Mouse (Mus musculus): Measurements from ENCODE around the gene Wipf1. TPM values are rescaled to one million over a fixed set of nuclear protein-coding genes. Genes with fewer than 3 reads are reported as not detected.
A peak's percentile ranks its signal among the peaks of the same experiment; 100 is the strongest.

Wipf1 gene
- polyA plus RNA-seq, 1 experiment from 2014 or later: 12.7 TPM

DNA sequence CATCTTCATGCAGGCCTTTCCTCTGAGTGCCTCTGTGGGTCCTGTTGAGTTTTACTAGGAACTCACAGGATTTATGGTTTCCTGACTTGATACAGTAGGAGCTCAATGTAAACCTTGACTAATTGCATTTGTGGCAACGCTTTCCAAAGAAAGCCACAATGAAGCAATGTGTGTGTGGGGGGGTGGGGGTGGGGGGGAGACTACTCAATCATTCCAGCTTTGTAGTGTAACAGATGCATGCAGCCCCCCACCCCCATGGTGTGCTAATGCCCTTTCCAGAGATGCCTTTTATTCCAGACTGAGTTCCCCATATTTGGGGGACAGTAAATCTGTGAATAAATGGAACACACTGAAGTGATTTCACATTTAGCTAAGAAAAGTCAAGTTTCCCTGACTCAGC is 127.8 kb downstream of the Wipf1 start:
- ATAC-seq (replicated peaks; ENCODE audit: low FRiP score) (no peak), DNase-seq (ENCODE audit: low spot score) (no peak)
- Histone ChIP-seq H3K36me3 (ENCODE audit: control insufficient read depth, insufficient read depth, low read length) (no peaks in the 10 kb centered on the region), H3K27ac (ENCODE audit: low read depth, low read length) (no peak overlapping the region), H3K4me3 (ENCODE audit: low read depth, low read length) (no peak overlapping the region), H3K27me3 (replicated peaks; ENCODE audit: control insufficient read depth, insufficient read depth, low read length) (no peaks in the 10 kb centered on the region; the same call in 1 of the 2 replicates), H3K4me1 (replicated peaks; ENCODE audit: control insufficient read depth, insufficient read depth, low read length) (no peaks in the 10 kb centered on the region), H3K9ac (ENCODE audit: low read depth, low read length) (no peak overlapping the region), H3K4me2 (no peak overlapping the region), H3K9me3 (ENCODE audit: control insufficient read depth, low read length) (no peaks in the 10 kb centered on the region)
- WGBS: 48% methylated on average over 1 of the region's 1 CpGs

- no peak overlapping the region for H3K4me2 ChIP-seq
- no peak overlapping the region for H3K9ac ChIP-seq (ENCODE audit: low read depth, low read length)
- DNase-seq (ENCODE audit: low spot score) (no peak), ATAC-seq (replicated peaks; ENCODE audit: low FRiP score) (no peak)
- no peaks in the 10 kb centered on the region for H3K9me3 ChIP-seq (ENCODE audit: control insufficient read depth, low read length)
- 84% methylated on average over 2 of the region's 2 CpGs for WGBS
- peaks cover 2% of the 10 kb centered on the region; the same call in 1 of the 2 replicates for H3K27me3 ChIP-seq (replicated peaks; ENCODE audit: control insufficient read depth, insufficient read depth, low read length)
- H3K4me1 ChIP-seq (replicated peaks; ENCODE audit: control insufficient read depth, insufficient read depth, low read length): no peaks in the 10 kb centered on the region
- no peaks in the 10 kb centered on the region for H3K36me3 ChIP-seq (ENCODE audit: control insufficient read depth, insufficient read depth, low read length)
- H3K27ac ChIP-seq (ENCODE audit: low read depth, low read length): no peak overlapping the region
- no peak overlapping the region for H3K4me3 ChIP-seq (ENCODE audit: low read depth, low read length)
Measured at GRCm38 (mm10) chr2:73397476-73397875, 132.1 kb downstream of the Wipf1 start.

DNA sequence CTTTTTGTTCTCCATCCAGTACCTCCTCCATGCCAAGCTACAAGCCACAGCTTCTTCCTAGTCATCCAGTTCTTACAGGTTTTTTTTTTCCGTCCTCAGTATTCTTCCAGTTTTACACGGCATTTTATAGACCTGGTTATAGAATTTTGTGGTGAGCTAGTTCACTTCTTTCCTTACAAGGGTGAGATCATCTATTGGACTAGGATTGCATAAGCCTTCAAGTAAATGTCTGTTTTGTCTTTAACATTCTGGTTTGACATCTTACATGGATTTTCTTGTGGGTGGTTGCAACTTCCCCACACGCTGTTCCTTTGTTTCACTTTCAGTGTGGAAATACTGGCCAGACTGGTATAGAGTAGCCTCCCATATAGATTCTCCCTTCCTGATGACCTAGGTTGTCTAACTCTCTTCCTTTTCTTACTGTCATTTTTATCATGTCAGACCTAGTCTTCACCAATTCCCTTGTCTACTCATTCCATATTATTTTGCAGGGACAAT is 132.7 kb downstream of the Wipf1 start:
- Histone ChIP-seq H3K4me1 (replicated peaks; ENCODE audit: control insufficient read depth, insufficient read depth, low read length) (no peaks in the 10 kb centered on the region), H3K36me3 (ENCODE audit: control insufficient read depth, insufficient read depth, low read length) (no peaks in the 10 kb centered on the region), H3K4me3 (ENCODE audit: low read depth, low read length) (no peak overlapping the region), H3K9me3 (ENCODE audit: control insufficient read depth, low read length) (no peaks in the 10 kb centered on the region), H3K27me3 (replicated peaks; ENCODE audit: control insufficient read depth, insufficient read depth, low read length) (peaks cover 2% of the 10 kb centered on the region; the same call in 1 of the 2 replicates), H3K9ac (ENCODE audit: low read depth, low read length) (no peak overlapping the region), H3K27ac (ENCODE audit: low read depth, low read length) (no peak overlapping the region), H3K4me2 (no peak overlapping the region)
- ATAC-seq (replicated peaks; ENCODE audit: low FRiP score) (no peak), DNase-seq (ENCODE audit: low spot score) (no peak)
- WGBS: 79% methylated on average over 3 of the region's 3 CpGs

DNA sequence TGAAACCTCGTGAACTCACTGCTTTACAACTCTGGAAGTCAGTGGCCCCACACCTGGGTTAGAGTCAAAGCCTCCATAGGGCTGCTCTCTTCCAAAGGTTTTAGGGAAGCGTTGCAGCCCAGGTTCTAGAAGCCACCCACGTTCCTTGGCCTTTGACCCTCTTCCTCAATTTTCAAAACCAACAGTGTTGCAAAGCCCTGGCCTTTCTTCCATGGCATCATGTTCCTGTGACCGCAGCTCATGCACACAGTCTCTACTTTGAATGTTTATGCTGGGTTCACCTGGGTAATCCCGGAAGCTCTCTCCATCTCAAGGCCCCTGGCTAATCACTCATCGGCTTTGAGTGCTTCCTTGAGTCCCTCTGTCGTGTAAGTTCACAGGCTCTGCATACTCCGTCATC is 134.0 kb downstream of the Wipf1 start:
- Histone ChIP-seq H3K9me3 (ENCODE audit: control insufficient read depth, low read length) (no peaks in the 10 kb centered on the region), H3K4me2 (no peak overlapping the region), H3K4me1 (replicated peaks; ENCODE audit: control insufficient read depth, insufficient read depth, low read length) (no peaks in the 10 kb centered on the region), H3K4me3 (ENCODE audit: low read depth, low read length) (no peak overlapping the region), H3K27ac (ENCODE audit: low read depth, low read length) (no peak overlapping the region), H3K27me3 (replicated peaks; ENCODE audit: control insufficient read depth, insufficient read depth, low read length) (peaks cover 2% of the 10 kb centered on the region; the same call in 1 of the 2 replicates), H3K36me3 (ENCODE audit: control insufficient read depth, insufficient read depth, low read length) (no peaks in the 10 kb centered on the region), H3K9ac (ENCODE audit: low read depth, low read length) (no peak overlapping the region)
- no peak for DNase-seq (ENCODE audit: low spot score)
- ATAC-seq (replicated peaks; ENCODE audit: low FRiP score): no peak
- 71% methylated on average over 8 of the region's 8 CpGs for WGBS

DNA sequence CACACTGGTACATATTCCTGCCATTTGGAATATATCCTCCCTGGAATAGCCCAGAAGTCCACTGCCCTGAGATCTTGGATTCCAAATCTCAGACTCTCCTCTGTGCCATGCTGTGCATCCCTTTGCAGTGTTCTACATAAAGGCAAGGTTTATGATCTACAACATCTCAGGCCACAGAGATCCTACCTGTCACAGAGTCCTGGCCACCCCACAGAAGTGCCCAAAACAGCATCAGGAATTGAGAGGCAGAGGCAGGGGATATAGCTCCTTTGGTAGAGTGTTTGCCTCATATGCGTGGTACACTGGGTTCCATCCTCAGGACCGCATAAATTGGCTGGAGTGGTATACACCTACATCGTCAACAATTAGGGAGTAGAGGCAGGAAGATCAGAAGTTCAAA is 135.1 kb downstream of the Wipf1 start:
- H3K9me3 ChIP-seq (ENCODE audit: control insufficient read depth, low read length): no peaks in the 10 kb centered on the region
- DNase-seq (ENCODE audit: low spot score): no peak

DNA sequence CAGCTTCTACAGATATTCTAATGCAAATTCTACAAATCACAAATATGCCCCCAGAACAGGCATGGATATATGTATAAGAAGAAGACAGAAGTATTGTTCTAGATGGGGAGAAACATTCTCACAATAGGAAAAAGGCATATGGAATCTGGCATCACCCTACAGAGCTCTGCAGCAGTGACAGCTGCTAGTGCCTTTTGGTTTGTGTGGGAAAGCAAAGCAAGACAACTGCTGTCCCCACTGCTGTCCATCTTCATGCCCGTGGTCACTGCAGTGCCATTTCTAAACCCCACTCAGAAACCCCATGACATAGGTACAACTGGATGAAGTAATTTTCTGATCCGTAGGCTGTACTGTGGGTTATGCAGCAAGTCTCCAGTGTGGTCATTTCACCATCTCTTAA is 136.8 kb downstream of the Wipf1 start:
- H3K27me3 ChIP-seq (replicated peaks; ENCODE audit: control insufficient read depth, insufficient read depth, low read length): 0 out of 2 replicates have a peak, but pooled peaks cover 2% of the 10 kb centered on the region
- no peaks in the 10 kb centered on the region for H3K36me3 ChIP-seq (ENCODE audit: control insufficient read depth, insufficient read depth, low read length)
- H3K27ac ChIP-seq (ENCODE audit: low read depth, low read length): no peak overlapping the region
- H3K4me2 ChIP-seq: no peak overlapping the region
- H3K4me1 ChIP-seq (replicated peaks; ENCODE audit: control insufficient read depth, insufficient read depth, low read length): no peaks in the 10 kb centered on the region
- no peak for ATAC-seq (replicated peaks; ENCODE audit: low FRiP score)
- H3K9me3 ChIP-seq (ENCODE audit: control insufficient read depth, low read length): no peaks in the 10 kb centered on the region
- WGBS: 68% methylated on average over 2 of the region's 2 CpGs
- H3K9ac ChIP-seq (ENCODE audit: low read depth, low read length): no peak overlapping the region
- H3K4me3 ChIP-seq (ENCODE audit: low read depth, low read length): no peak overlapping the region
- DNase-seq (ENCODE audit: low spot score): no peak

More for the DNA sequence above, 135.1 kb downstream of the Wipf1 start:
- no peak overlapping the region for H3K4me2 ChIP-seq
- H3K27me3 ChIP-seq (replicated peaks; ENCODE audit: control insufficient read depth, insufficient read depth, low read length): peaks cover 2% of the 10 kb centered on the region; the same call in 1 of the 2 replicates
- no peak for ATAC-seq (replicated peaks; ENCODE audit: low FRiP score)
- no peak overlapping the region for H3K4me3 ChIP-seq (ENCODE audit: low read depth, low read length)
- no peak overlapping the region for H3K9ac ChIP-seq (ENCODE audit: low read depth, low read length)
- H3K4me1 ChIP-seq (replicated peaks; ENCODE audit: control insufficient read depth, insufficient read depth, low read length): no peaks in the 10 kb centered on the region
- no peaks in the 10 kb centered on the region for H3K36me3 ChIP-seq (ENCODE audit: control insufficient read depth, insufficient read depth, low read length)
- 83% methylated on average over 3 of the region's 3 CpGs for WGBS
- no peak overlapping the region for H3K27ac ChIP-seq (ENCODE audit: low read depth, low read length)

DNA sequence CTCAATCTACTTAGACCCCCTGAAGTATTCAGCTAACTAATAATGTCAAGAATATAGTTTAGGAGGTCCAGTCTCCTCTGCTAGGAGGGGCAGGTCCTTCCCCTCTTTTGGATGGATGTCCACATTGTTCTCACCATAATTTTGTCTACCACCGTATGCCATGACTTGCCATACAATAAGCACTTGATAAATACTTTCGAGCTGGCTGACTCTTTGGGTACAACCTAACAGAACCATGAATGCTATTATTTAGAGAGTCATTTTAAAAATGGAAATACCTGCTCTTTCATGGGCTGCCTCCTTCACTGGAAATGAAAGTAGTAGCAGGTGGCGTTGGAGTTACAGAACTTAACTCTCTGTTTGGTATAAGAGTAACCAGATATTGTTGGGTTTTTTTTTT is 139.6 kb downstream of the Wipf1 start:
- no peak overlapping the region for H3K4me3 ChIP-seq (ENCODE audit: low read depth, low read length)
- no peak for ATAC-seq (replicated peaks; ENCODE audit: low FRiP score)
- H3K4me2 ChIP-seq: no peak overlapping the region
- 87% methylated on average over 3 of the region's 3 CpGs for WGBS
- DNase-seq (ENCODE audit: low spot score): no peak
- H3K9ac ChIP-seq (ENCODE audit: low read depth, low read length): no peak overlapping the region
- H3K27me3 ChIP-seq (replicated peaks; ENCODE audit: control insufficient read depth, insufficient read depth, low read length): no peaks in the 10 kb centered on the region
- no peaks in the 10 kb centered on the region for H3K9me3 ChIP-seq (ENCODE audit: control insufficient read depth, low read length)
- no peaks in the 10 kb centered on the region for H3K36me3 ChIP-seq (ENCODE audit: control insufficient read depth, insufficient read depth, low read length)
- no peaks in the 10 kb centered on the region for H3K4me1 ChIP-seq (replicated peaks; ENCODE audit: control insufficient read depth, insufficient read depth, low read length)
- H3K27ac ChIP-seq (ENCODE audit: low read depth, low read length): no peak overlapping the region

GRCm38 (mm10) chr2:73387806-73388205 is 141.7 kb downstream of the Wipf1 start:
- no peak for ATAC-seq (replicated peaks; ENCODE audit: low FRiP score)
- Histone ChIP-seq H3K4me3 (ENCODE audit: low read depth, low read length) (no peak overlapping the region), H3K27ac (ENCODE audit: low read depth, low read length) (no peak overlapping the region), H3K9ac (ENCODE audit: low read depth, low read length) (no peak overlapping the region), H3K4me2 (no peak overlapping the region), H3K27me3 (replicated peaks; ENCODE audit: control insufficient read depth, insufficient read depth, low read length) (no peaks in the 10 kb centered on the region), H3K36me3 (ENCODE audit: control insufficient read depth, insufficient read depth, low read length) (no peaks in the 10 kb centered on the region), H3K9me3 (ENCODE audit: control insufficient read depth, low read length) (no peaks in the 10 kb centered on the region), H3K4me1 (replicated peaks; ENCODE audit: control insufficient read depth, insufficient read depth, low read length) (no peaks in the 10 kb centered on the region)
- no peak for DNase-seq (ENCODE audit: low spot score)
- WGBS: 94% methylated on average over 1 of the region's 1 CpGs

GRCm38 (mm10) chr2:73386356-73387046 is 143.0 kb downstream of the Wipf1 start, which contains the start of gene Gpr155:
Gpr155 (minus strand) TSS chr2:73386572.
- peak; percentile 100 for DNase-seq (ENCODE audit: low spot score)
- Histone ChIP-seq H3K9ac (ENCODE audit: low read depth, low read length) (peak within 1 kb of the TSS; percentile 81), H3K4me2 (peak within 1 kb of the TSS; percentile 100), H3K27ac (ENCODE audit: low read depth, low read length) (peak within 1 kb of the TSS; percentile 51; the same call in 1 of the 2 replicates), H3K36me3 (ENCODE audit: control insufficient read depth, insufficient read depth, low read length) (no peaks in the 10 kb centered on the region), H3K4me3 (ENCODE audit: low read depth, low read length) (peak within 1 kb of the TSS; percentile 70), H3K27me3 (replicated peaks; ENCODE audit: control insufficient read depth, insufficient read depth, low read length) (no peaks in the 10 kb centered on the region), H3K4me1 (replicated peaks; ENCODE audit: control insufficient read depth, insufficient read depth, low read length) (no peaks in the 10 kb centered on the region), H3K9me3 (ENCODE audit: control insufficient read depth, low read length) (no peaks in the 10 kb centered on the region)
- ATAC-seq (replicated peaks; ENCODE audit: low FRiP score): peak; percentile 98
- WGBS: under 1% methylated on average over 44 of the region's 44 CpGs
